Mouse (Mus musculus) thymus, adult 18-20 months (tissue): ENCODE measurements around the gene Prkcb.

ENCODE experiments used
- DNase-seq, 2 experiments: peaks; one replicate each; pipeline ENCODE4 v3.0.0; 2022; ENCODE audit warnings: mixed read lengths in 2 of 2

Prkcb gene

DNA sequence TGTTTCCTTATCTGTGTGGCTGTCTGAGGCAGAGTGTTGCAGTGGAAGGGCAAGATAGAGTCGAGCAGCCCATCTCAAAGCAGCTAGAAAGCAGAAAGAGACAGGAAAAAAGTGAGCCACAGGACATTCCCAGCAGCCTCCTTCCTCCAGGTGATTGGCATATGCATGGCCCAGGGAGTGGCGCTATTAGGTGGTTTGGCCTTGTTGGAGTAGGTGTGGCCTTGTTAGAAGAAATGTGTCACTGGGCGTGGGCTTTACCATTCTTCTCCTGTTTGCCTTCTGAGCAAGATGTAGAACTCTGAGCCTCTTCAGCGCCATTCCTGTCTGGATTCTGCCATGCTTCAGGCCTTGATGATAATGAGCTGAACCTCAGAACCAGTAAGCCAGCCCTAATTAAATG is 325.3 kb downstream of the Prkcb start:
- DNase-seq = no peak

- no peak for DNase-seq
Measured at GRCm38 (mm10) chr7:122622125-122622774, 333.7 kb downstream of the Prkcb start.

DNA sequence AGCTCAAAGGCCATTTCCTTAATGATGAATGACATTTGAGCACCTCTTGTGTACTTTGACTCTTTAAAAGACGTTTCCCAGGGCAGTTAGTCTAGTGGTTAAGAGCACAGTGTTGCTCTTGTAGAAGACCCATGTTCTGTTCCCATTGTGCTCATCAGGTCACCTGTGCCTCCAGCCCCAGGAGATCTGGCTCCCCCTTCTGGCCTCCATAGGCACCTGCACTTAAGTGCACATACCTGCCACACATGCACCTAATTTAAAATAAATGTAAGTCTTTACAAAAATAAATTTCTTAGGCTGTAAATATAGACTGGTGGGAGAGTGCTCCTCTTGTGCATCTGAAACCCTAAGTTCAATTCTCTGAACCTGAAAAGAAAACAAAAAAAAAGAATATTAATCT is 335.2 kb downstream of the Prkcb start:
- DNase-seq = no peak

DNA sequence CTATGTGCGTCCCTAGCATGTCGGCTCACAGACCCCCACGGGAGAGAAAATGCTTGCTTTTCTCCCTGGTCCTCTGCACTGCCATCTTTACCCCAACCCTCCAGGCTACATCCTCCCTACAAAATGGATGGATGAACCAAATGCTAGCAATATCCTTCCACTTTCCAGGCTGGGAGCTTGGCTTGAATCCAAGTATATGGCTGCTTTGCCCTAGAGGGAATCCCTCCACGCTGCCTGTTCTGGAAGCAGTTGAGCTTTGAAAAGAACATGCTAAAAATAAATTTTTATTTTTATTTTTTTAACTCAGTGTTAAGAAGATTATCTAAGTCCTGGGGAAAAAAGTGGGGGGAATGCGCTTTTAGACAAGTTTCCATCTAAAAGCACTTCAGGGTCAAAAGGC is 339.5 kb downstream of the Prkcb start:
- no peak for DNase-seq

DNA sequence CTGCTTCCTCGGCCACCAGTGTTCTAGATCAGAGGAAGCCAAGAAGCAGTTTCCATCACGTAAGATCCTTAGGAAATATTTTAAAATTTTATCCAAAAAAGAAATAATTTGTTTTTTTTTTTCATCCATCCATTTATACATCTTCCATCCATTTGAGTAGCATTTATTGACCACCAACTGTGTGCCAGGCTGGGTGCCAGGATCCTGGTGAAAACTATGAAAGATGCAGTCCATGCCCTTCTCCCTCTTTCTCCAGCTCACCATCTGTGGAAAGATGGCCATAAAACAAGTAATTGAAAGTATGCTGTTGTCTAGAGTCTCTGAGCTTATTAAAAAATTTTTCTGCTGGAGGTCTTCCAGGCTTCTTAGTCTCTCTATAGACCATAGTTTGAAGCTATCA is 341.8 kb downstream of the Prkcb start:
- no peak for DNase-seq

DNA sequence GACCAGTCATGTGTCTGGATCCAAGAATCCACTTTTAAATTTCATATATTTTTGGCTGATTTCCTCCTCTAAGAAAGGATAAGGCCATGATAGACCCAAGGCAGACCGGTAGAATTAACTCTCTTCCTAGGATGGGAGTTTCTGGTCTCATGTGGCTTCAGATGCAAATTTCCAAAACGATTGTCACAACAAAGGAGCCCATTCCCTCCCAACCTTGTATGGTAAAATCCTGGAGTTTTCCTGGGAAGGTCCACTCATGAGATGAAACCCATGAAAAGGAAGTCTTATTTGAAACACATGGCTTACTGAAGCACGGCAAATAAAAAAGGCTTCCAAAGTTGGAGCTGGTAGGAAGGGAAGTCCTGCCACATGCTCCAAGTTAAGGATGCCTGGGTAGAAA is 342.6 kb downstream of the Prkcb start:
- DNase-seq = no peak

DNA sequence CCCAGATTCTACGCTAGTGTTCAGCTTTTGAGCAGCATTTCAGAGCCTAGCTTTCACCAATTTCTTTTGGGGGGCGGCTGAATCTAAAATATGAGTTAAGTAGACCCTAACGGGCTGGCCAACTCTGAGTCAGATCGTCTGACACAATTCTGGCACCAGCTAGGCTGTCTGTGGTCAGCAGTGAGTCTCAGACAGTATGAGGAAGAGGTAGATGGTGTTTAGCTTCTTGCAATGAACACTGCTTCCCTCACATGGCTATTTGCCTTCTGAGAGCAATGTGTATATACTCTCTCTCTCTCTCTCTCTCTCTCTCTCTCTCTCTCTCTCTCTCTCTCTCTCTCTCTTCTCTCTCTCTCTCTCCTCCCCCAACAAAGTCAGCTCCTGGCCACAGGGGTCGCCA is 344.4 kb downstream of the Prkcb start:
- DNase-seq = no peak

- no peak for DNase-seq
Measured at GRCm38 (mm10) chr7:122633463-122633862, 344.9 kb downstream of the Prkcb start.

DNA sequence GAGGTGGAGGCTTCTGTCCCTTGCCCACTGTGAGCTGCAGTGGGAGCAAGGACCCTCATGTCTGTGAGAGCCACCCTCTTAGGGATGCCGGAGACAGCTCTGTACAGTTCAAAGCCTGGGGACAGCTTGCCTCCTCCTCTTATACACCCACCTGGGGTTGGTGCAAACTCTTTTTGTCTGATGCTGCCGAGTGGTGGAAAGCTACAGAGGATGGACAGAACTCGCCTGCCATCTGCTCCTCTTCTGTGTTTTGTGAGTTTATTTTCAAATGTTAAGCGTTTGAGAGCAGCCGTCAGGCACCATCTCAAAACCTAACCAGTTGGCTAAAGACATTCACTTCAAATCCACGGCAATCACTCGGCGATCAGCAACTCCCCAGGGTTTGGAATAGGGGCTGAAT is 355.1 kb downstream of the Prkcb start:
- no peak for DNase-seq

DNA sequence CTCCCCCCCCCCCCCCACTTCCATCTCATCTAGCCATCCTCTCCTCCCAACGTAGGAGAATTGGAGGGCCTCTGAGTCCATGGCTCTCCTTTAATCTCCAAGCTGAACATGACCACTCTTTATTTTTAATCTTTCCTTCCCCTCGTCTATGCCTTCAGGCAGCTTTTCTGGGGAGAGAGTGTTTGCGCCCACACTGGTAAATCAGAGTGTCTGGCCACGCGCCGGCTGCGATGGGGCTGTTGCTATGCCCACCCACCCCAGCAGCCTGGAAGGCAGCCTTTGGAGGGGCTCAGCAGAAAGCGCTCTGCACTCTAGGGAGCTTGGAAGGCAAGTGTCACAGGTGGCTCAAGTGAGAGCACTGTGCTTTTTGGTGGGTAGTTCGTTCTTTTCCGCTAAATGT is 360.8 kb downstream of the Prkcb start:
- DNase-seq = no peak

GRCm38 (mm10) chr7:122652523-122652922 is 364.0 kb downstream of the Prkcb start:
- no peak for DNase-seq

DNA sequence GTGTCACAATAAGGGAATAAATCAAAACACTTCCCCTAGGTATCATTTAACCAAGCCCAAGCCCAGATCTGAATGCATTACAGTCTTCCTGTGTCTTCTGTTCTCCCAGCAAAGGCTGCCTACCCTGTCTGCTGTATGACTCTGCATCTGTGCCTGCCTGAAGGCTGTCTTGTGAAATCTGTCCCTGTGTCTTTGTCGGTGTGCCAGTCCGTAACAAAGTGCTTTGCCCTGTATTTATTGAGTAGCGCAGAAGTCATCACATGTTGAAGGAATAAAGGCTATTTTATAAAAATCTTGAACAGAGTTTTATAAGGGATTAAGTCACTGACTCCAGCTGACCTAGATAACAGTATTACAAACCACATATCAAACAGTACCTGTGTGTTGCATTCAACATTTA is 368.1 kb downstream of the Prkcb start:
- DNase-seq = no peak

- DNase-seq = no peak
Measured at GRCm38 (mm10) chr7:122657423-122658126, 369.0 kb downstream of the Prkcb start.

GRCm38 (mm10) chr7:122665311-122666049 is 376.9 kb downstream of the Prkcb start:
- DNase-seq = no peak

- no peak for DNase-seq
Measured at GRCm38 (mm10) chr7:122667903-122668302, 379.4 kb downstream of the Prkcb start.

GRCm38 (mm10) chr7:122670442-122670872 is 381.9 kb downstream of the Prkcb start, which contains the start of gene Cacng3:
TSS of gene Cacng3 (plus strand) at chr7:122670492.
- DNase-seq = no peak

GRCm38 (mm10) chr7:122670873-122671641 is 382.5 kb downstream of the Prkcb start:
- DNase-seq = peak; percentile 28 to 40

DNA sequence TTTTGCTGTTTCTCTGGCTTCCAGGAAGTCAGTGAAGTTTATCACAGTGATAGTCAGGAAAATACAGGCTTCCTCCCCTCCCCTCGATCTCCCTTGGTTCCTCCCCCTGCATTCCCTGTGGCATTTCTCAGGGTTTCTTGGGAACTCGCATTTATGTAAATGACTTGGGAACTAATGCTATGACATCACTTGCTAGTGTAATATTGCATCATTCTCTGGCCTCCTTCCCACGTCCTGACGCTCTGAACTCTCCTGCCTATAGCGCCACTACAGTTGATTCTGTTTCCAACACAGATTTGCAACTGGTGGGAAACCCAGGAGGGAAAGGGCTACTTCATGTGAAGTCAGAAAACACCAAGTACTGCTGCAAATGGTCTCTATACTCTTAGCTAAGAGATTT is 384.4 kb downstream of the Prkcb start:
- no peak for DNase-seq

- DNase-seq = no peak
Measured at GRCm38 (mm10) chr7:122675207-122675606, 386.7 kb downstream of the Prkcb start.
